Mouse (Mus musculus): ENCODE data around the gene Gramd4.

GRCm38 (mm10) chr15:86168941-86169816, 111.7 kb downstream of the Gramd4 start:
- TF ChIP-seq POLR2A (IDR thresholded peaks at IDR 0.05; ENCODE audit: low read depth, low read length) (no peak), CTCF (IDR thresholded peaks at IDR 0.05; ENCODE audit: extremely low read depth, insufficient read length, insufficient replicate concordance, low read depth, low read length) (no peak)

Measured in small intestine, adult 2 months (tissue).